Mouse (Mus musculus) myocyte (in vitro differentiated cells): ENCODE results near the gene Fus. TPM values are rescaled to one million over a fixed set of nuclear protein-coding genes. Genes with fewer than 3 reads are reported as not detected.

Experiments used
- H3K27me3 ChIP-seq: one replicate; pipeline ENCODE4 v1.6.1; 2011; ENCODE audit not compliant: control insufficient read depth, insufficient read depth, insufficient read length
- H3K36me3 ChIP-seq: one replicate; pipeline ENCODE4 v1.6.1; 2011; ENCODE audit not compliant: control insufficient read depth, insufficient read depth
- H3K4me2 ChIP-seq: one replicate; pipeline ENCODE4 v1.6.1; 2011; ENCODE audit warnings: low read depth, control low read depth
- H3K4me3 ChIP-seq: one replicate; pipeline ENCODE4 v1.5.1; 2011; ENCODE audit warnings: mild to moderate bottlenecking, control low read depth, moderate library complexity
- H3K79me2 ChIP-seq: one replicate; pipeline ENCODE4 v1.6.1; 2011; ENCODE audit not compliant: control insufficient read depth, insufficient read depth
- H3ac ChIP-seq: one replicate; pipeline ENCODE4 v1.6.1; 2011; ENCODE audit not compliant: control insufficient read depth, insufficient read length
- CEBPB ChIP-seq: IDR thresholded peaks from 2 replicates; pipeline ENCODE4 v1.6.1; 2011; ENCODE audit warnings: mild to moderate bottlenecking, moderate library complexity; ENCODE audit not compliant: poor library complexity, insufficient read depth, severe bottlenecking
- E2F4 ChIP-seq: IDR thresholded peaks from one replicate; pipeline ENCODE4 v1.6.1; 2011; ENCODE audit warnings: mild to moderate bottlenecking, control low read depth, moderate library complexity; ENCODE audit not compliant: insufficient read depth
- MAX ChIP-seq: IDR thresholded peaks from one replicate; pipeline ENCODE4 v1.6.1; 2011; ENCODE audit warnings: low read depth, mild to moderate bottlenecking, control low read depth
- MYOD1 ChIP-seq, 3 experiments: IDR thresholded peaks; one replicate each; pipeline ENCODE4 v1.6.1; 2011; ENCODE audit warnings: control low read depth in 2 of 3, low read depth in 2 of 3, mild to moderate bottlenecking in 2 of 3, moderate library complexity in 1 of 3; ENCODE audit not compliant: insufficient read length in 2 of 3, control insufficient read depth in 1 of 3
- MYOG ChIP-seq, 3 experiments: IDR thresholded peaks; one replicate each; pipeline ENCODE4 v1.6.1; 2011; ENCODE audit warnings: control low read depth in 2 of 3, low read depth in 2 of 3, mild to moderate bottlenecking in 2 of 3; ENCODE audit not compliant: insufficient read length in 2 of 3, control insufficient read depth in 1 of 3, insufficient read depth in 1 of 3
- POLR2A ChIP-seq: IDR thresholded peaks from one replicate; pipeline ENCODE4 v1.6.1; 2011; ENCODE audit warnings: low read depth, mild to moderate bottlenecking, control low read depth, moderate library complexity; ENCODE audit not compliant: insufficient read length
- POLR2AphosphoS2 ChIP-seq: IDR thresholded peaks from one replicate; pipeline ENCODE4 v1.6.1; 2011; ENCODE audit warnings: low read depth, control low read depth; ENCODE audit not compliant: insufficient read length
- REST ChIP-seq: IDR thresholded peaks from one replicate; pipeline ENCODE4 v1.6.1; 2011; ENCODE audit warnings: mild to moderate bottlenecking, control low read depth, moderate library complexity; ENCODE audit not compliant: insufficient read depth, insufficient read length
- SRF ChIP-seq: IDR thresholded peaks from one replicate; pipeline ENCODE4 v1.6.1; 2011; ENCODE audit warnings: low read depth; ENCODE audit not compliant: control insufficient read depth, insufficient read length
- TCF12 ChIP-seq: IDR thresholded peaks from one replicate; pipeline ENCODE4 v1.6.1; 2011; ENCODE audit warnings: mild to moderate bottlenecking, control low read depth; ENCODE audit not compliant: poor library complexity, insufficient read depth, severe bottlenecking
- TCF3 ChIP-seq: IDR thresholded peaks from one replicate; pipeline ENCODE4 v1.6.1; 2011; ENCODE audit warnings: low read depth, control low read depth; ENCODE audit not compliant: insufficient read length
- USF1 ChIP-seq: IDR thresholded peaks from one replicate; pipeline ENCODE4 v1.6.1; 2011; ENCODE audit warnings: low read depth, mild to moderate bottlenecking, control low read depth, moderate library complexity
- polyA plus RNA-seq: library from polyadenylated mRNA; unstranded; fragments of >200 nt; fragmentation: generic; extraction: Trizol; gene quantifications from one replicate; pipeline ENCODE4 v1.2.1, GENCODE M21; 2012; ENCODE audit warnings: missing spikeins

The Fus gene
- polyA plus RNA-seq, 1 experiment: 231 TPM

DNA sequence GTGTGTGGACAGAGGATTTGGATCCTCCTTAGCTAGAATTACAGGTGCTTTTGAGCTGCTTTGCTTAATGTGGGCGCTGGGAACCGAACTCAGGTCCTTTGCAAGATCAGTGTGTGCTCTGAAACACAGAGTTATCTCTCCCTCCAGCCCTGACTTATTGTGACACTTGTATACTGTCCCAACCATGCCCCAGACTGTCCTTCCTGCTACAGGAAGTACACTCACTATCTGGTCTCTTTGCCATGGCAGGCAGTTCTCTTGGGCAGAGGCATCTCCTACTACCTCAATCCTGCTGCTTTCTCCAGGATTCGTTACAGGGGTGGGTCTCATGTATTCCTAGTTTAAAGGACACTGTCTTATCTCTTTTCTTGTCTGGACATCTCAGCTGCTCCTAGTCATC lies 51.0 kb downstream of the Fus start:
- Histone ChIP-seq H3K27me3 (no peaks in the 10 kb centered on the region), H3K4me2 (no peak overlapping the region), H3K36me3 (no peaks in the 10 kb centered on the region), H3ac (no peak overlapping the region), H3K79me2 (no peaks in the 10 kb centered on the region), H3K4me3 (no peak overlapping the region)
- TF ChIP-seq TCF12 (no peak), USF1 (no peak), POLR2AphosphoS2 (no peak), MAX (no peak), CEBPB (no peak), TCF3 (no peak), REST (no peak), MYOD1 (IDR thresholded peaks at IDR 0.05; ENCODE audit: control insufficient read depth in 1 of 3, insufficient read length in 2 of 3, low read depth in 2 of 3) (no peak), E2F4 (no peak), MYOG (IDR thresholded peaks at IDR 0.05; ENCODE audit: control insufficient read depth in 1 of 3, insufficient read depth in 1 of 3, insufficient read length in 2 of 3, low read depth in 2 of 3) (no peak), POLR2A (no peak), SRF (no peak)

GRCm38 (mm10) chr7:128019187-128019586 lies 51.9 kb downstream of the Fus start:
- Histone ChIP-seq H3K79me2 (no peaks in the 10 kb centered on the region), H3K4me3 (no peak overlapping the region), H3K4me2 (no peak overlapping the region), H3ac (no peak overlapping the region), H3K36me3 (no peaks in the 10 kb centered on the region), H3K27me3 (no peaks in the 10 kb centered on the region)
- no peak for TF ChIP-seq MYOD1 (IDR thresholded peaks at IDR 0.05; ENCODE audit: control insufficient read depth in 1 of 3, insufficient read length in 2 of 3, low read depth in 2 of 3)
- TF ChIP-seq TCF12: no peak
- TF ChIP-seq MAX: no peak
- TF ChIP-seq POLR2AphosphoS2: no peak
- TF ChIP-seq MYOG (IDR thresholded peaks at IDR 0.05; ENCODE audit: control insufficient read depth in 1 of 3, insufficient read depth in 1 of 3, insufficient read length in 2 of 3, low read depth in 2 of 3): no peak
- TF ChIP-seq SRF: no peak
- TF ChIP-seq TCF3: no peak

DNA sequence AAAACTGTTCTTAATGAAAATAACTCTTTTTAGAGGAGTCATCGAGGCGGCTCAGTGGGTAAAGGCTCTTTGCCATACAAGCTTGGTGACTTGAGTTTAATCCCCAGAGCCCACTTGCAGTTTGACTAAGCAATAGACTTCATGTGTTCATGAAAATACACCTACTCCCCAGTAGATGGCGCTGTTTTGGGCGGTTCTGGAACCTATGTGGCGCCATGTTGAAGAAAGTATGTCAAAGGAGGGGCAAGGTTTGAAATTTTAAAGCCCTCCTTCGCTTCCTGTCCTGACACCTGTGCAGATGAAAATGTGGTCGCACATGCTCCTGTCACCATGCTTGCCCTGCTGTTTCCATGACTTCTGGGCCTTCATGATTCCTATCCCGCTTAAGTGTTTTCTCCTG lies 55.7 kb downstream of the Fus start:
- H3K4me2 ChIP-seq: no peak overlapping the region
- TF ChIP-seq POLR2A (no peak), REST (no peak), MAX (no peak), USF1 (no peak), E2F4 (no peak), POLR2AphosphoS2 (no peak), TCF12 (no peak), SRF (no peak), CEBPB (no peak), MYOD1 (IDR thresholded peaks at IDR 0.05; ENCODE audit: control insufficient read depth in 1 of 3, insufficient read length in 2 of 3, low read depth in 2 of 3) (no peak), TCF3 (no peak), MYOG (IDR thresholded peaks at IDR 0.05; ENCODE audit: control insufficient read depth in 1 of 3, insufficient read depth in 1 of 3, insufficient read length in 2 of 3, low read depth in 2 of 3) (no peak)
- no peaks in the 10 kb centered on the region for H3K27me3 ChIP-seq
- H3K36me3 ChIP-seq: no peaks in the 10 kb centered on the region
- H3ac ChIP-seq: no peak overlapping the region
- no peak overlapping the region for H3K4me3 ChIP-seq
- H3K79me2 ChIP-seq: no peaks in the 10 kb centered on the region

- Histone ChIP-seq H3K79me2 (no peaks in the 10 kb centered on the region), H3K4me2 (no peak overlapping the region), H3ac (no peak overlapping the region), H3K27me3 (no peaks in the 10 kb centered on the region), H3K36me3 (no peaks in the 10 kb centered on the region), H3K4me3 (no peak overlapping the region)
- TF ChIP-seq MYOG (IDR thresholded peaks at IDR 0.05; ENCODE audit: control insufficient read depth in 1 of 3, insufficient read depth in 1 of 3, insufficient read length in 2 of 3, low read depth in 2 of 3) (peak in 1 of 3 experiments; percentile 15), MYOD1 (IDR thresholded peaks at IDR 0.05; ENCODE audit: control insufficient read depth in 1 of 3, insufficient read length in 2 of 3, low read depth in 2 of 3) (no peak)
Measured at GRCm38 (mm10) chr7:128023565-128023964, 56.3 kb downstream of the Fus start.

GRCm38 (mm10) chr7:128024364-128024763 lies 57.1 kb downstream of the Fus start:
- H3K4me3 ChIP-seq: no peak overlapping the region
- H3ac ChIP-seq: no peak overlapping the region
- H3K36me3 ChIP-seq: no peaks in the 10 kb centered on the region
- H3K4me2 ChIP-seq: no peak overlapping the region
- no peaks in the 10 kb centered on the region for H3K79me2 ChIP-seq
- no peak for TF ChIP-seq REST
- no peak for TF ChIP-seq MYOG (IDR thresholded peaks at IDR 0.05; ENCODE audit: control insufficient read depth in 1 of 3, insufficient read depth in 1 of 3, insufficient read length in 2 of 3, low read depth in 2 of 3)
- no peak for TF ChIP-seq E2F4
- no peak for TF ChIP-seq USF1
- H3K27me3 ChIP-seq: no peaks in the 10 kb centered on the region
